Mouse (Mus musculus) CH12.LX (cell line): ENCODE results near the gene Vmn2r22. TPM values are rescaled to one million over a fixed set of nuclear protein-coding genes. Genes with fewer than 3 reads are reported as not detected.
"Not testable (repeated sequence)": the region's sequence is repeated elsewhere in the genome, so short reads cannot be mapped to it uniquely, and the experiment has no call there.

Source experiments
- DNase-seq: peaks from one replicate; pipeline ENCODE4 v3.0.0-alpha.2; 2013; ENCODE audit errors: extremely low read depth
- H3K27ac ChIP-seq: 2 replicates; pipeline ENCODE4 v1.5.1; 2012; ENCODE audit warnings: low read depth, mild to moderate bottlenecking, control low read depth, moderate library complexity; ENCODE audit not compliant: insufficient read depth
- H3K27me3 ChIP-seq: replicated peaks from 2 replicates; pipeline ENCODE3; 2012; ENCODE audit warnings: inconsistent platforms
- H3K36me3 ChIP-seq, 2 experiments: replicated peaks in 1 of 2; 2 replicates each; pipeline versions ENCODE3 to v1.6.1; 2012; ENCODE audit warnings: inconsistent platforms in 1 of 2, low read length in 1 of 2, mild to moderate bottlenecking in 1 of 2, mixed read lengths in 1 of 2, moderate library complexity in 1 of 2; ENCODE audit not compliant: control insufficient read depth in 1 of 2, insufficient read depth in 1 of 2
- H3K4me1 ChIP-seq, 2 experiments: 2 replicates each; pipeline ENCODE4 v1.6.1; 2012; ENCODE audit warnings: inconsistent platforms in 1 of 2, moderate library complexity in 1 of 2; ENCODE audit not compliant: insufficient read depth in 2 of 2, control insufficient read depth in 1 of 2
- H3K4me2 ChIP-seq: 2 replicates; pipeline ENCODE4 v1.6.1; 2012; ENCODE audit warnings: low read depth, mild to moderate bottlenecking, control low read depth; ENCODE audit not compliant: poor library complexity, insufficient read depth, severe bottlenecking
- H3K4me3 ChIP-seq, 3 experiments: fragments of 150-350 bp in 1 of 3; sonication (generic) in 1 of 3; replicated peaks in 1 of 3; 2 replicates each; pipeline versions ENCODE3 to v1.5.1; 2011 to 2012; ENCODE audit warnings: low read depth in 2 of 3, low read length in 2 of 3, mild to moderate bottlenecking in 2 of 3, moderate library complexity in 2 of 3, control low read depth in 1 of 3, improper control_type of control experiment in 1 of 3, inconsistent platforms in 1 of 3, mixed read lengths in 1 of 3; ENCODE audit not compliant: poor library complexity in 1 of 3
- H3K79me2 ChIP-seq: replicated peaks from 2 replicates; pipeline ENCODE4 v1.6.1; 2012; ENCODE audit warnings: mild to moderate bottlenecking, moderate library complexity; ENCODE audit not compliant: control insufficient read depth, poor library complexity, insufficient read depth, severe bottlenecking; ENCODE audit errors: extremely low read depth
- H3K9ac ChIP-seq: 2 replicates; pipeline ENCODE4 v1.6.1; 2012; ENCODE audit warnings: low read depth, mild to moderate bottlenecking, control low read depth, moderate library complexity; ENCODE audit not compliant: insufficient read depth
- H3K9me3 ChIP-seq: replicated peaks from 2 replicates; pipeline ENCODE3; 2012; ENCODE audit warnings: low read length, inconsistent platforms, mixed read lengths
- dilution Hi-C: fragments of 300-500 bp; cut with MboI; formaldehyde crosslinking; loops from 2 replicates; pipeline ENCODE4 v1.14.3; 2020; ENCODE audit warnings: low sequenced_read_pairs; ENCODE audit not compliant: extremely low pct_unique_long_range_greater_than_20kb, extremely low pct_ligation_motif_present
- in situ Hi-C: fragments of 300-500 bp; cut with MboI; formaldehyde crosslinking; loops from 3 replicates; pipeline ENCODE4 v1.14.3; 2019; ENCODE audit warnings: low sequenced_read_pairs, low pct_ligation_motif_present, low pct_unique_long_range_greater_than_20kb, mixed read lengths
- polyA plus RNA-seq: library from polyadenylated mRNA; unstranded; fragments of >175 nt; gene quantifications from 2 replicates; pipeline ENCODE4 v1.2.1, GENCODE M21; 2012; ENCODE audit warnings: low read depth; ENCODE audit not compliant: insufficient read length
- total RNA-seq, 2 experiments: library from RNA; depleted of rRNA; stranded (reverse); fragments of 300-350 nt in 1 of 2; fragments of >200 nt in 1 of 2; gene quantifications; 2 replicates each; pipeline ENCODE4 v1.2.3; 2012 to 2014

Vmn2r22 gene
- total and polyA plus RNA-seq, 3 experiments, result not detected

- H3K27me3 ChIP-seq, H3K9ac ChIP-seq, H3K4me2 ChIP-seq, H3K27ac ChIP-seq, H3K4me3 ChIP-seq, in situ Hi-C loops, H3K9me3 ChIP-seq, H3K79me2 ChIP-seq, dilution Hi-C loops, DNase-seq, H3K36me3 ChIP-seq, H3K4me1 ChIP-seq: not testable (repeated sequence)
Measured at GRCm38 (mm10) chr6:123574698-123575097, 75.8 kb downstream of the Vmn2r22 start.

Other genes with a start within 250 kb of the Vmn2r22 start
- gene Vmn2r20, start 232.6 kb downstream of the Vmn2r22 start, total RNA-seq (2012; rRNA removed), result not detected in 2 replicates
- gene Vmn2r20, start 232.6 kb downstream of the Vmn2r22 start, total RNA-seq (2014; rRNA removed), result not detected in 2 replicates
- not detected in 2 replicates for gene Vmn2r20, start 232.6 kb downstream of the Vmn2r22 start, polyA plus RNA-seq
- not detected in 2 replicates for gene Vmn2r21, start 117.3 kb downstream of the Vmn2r22 start, total RNA-seq (2012; rRNA removed)
- not detected in 2 replicates for gene Vmn2r21, start 117.3 kb downstream of the Vmn2r22 start, total RNA-seq (2014; rRNA removed)
- gene Vmn2r21, start 117.3 kb downstream of the Vmn2r22 start, polyA plus RNA-seq, result not detected in 2 replicates
- gene Vmn2r23, start 51.9 kb upstream of the Vmn2r22 start, total RNA-seq (2012; rRNA removed), result not detected in 2 replicates
- not detected in 2 replicates for gene Vmn2r23, start 51.9 kb upstream of the Vmn2r22 start, total RNA-seq (2014; rRNA removed)
- not detected in 2 replicates for gene Vmn2r23, start 51.9 kb upstream of the Vmn2r22 start, polyA plus RNA-seq
- not detected in 2 replicates for gene Vmn2r24, start 128.2 kb upstream of the Vmn2r22 start, total RNA-seq (2012; rRNA removed)
- not detected in 2 replicates for gene Vmn2r24, start 128.2 kb upstream of the Vmn2r22 start, total RNA-seq (2014; rRNA removed)
- gene Vmn2r24, start 128.2 kb upstream of the Vmn2r22 start, polyA plus RNA-seq, result 0.03 and 0.06 TPM in 2 replicates
- gene Vmn2r25, start 202.7 kb upstream of the Vmn2r22 start, total RNA-seq (2012; rRNA removed), result not detected in 2 replicates
- gene Vmn2r25, start 202.7 kb upstream of the Vmn2r22 start, total RNA-seq (2014; rRNA removed), result not detected in 2 replicates
- gene Vmn2r25, start 202.7 kb upstream of the Vmn2r22 start, polyA plus RNA-seq, result not detected in 2 replicates